Mouse (Mus musculus) CH12.LX (cell line): Measurements from ENCODE around the gene Ren1. TPM values are rescaled to one million over a fixed set of nuclear protein-coding genes. Genes with fewer than 3 reads are reported as not detected.
A peak's percentile ranks its signal among the peaks of the same experiment; 100 is the strongest.

Experiments used
- DNase-seq: peaks from one replicate; pipeline ENCODE4 v3.0.0-alpha.2; 2013; ENCODE audit errors: extremely low read depth
- H3K27ac ChIP-seq: 2 replicates; pipeline ENCODE4 v1.5.1; 2012; ENCODE audit warnings: low read depth, mild to moderate bottlenecking, control low read depth, moderate library complexity; ENCODE audit not compliant: insufficient read depth
- H3K27me3 ChIP-seq: replicated peaks from 2 replicates; pipeline ENCODE3; 2012; ENCODE audit warnings: inconsistent platforms
- H3K36me3 ChIP-seq, 2 experiments: replicated peaks in 1 of 2; 2 replicates each; pipeline versions ENCODE3 to v1.6.1; 2012; ENCODE audit warnings: inconsistent platforms in 1 of 2, low read length in 1 of 2, mild to moderate bottlenecking in 1 of 2, mixed read lengths in 1 of 2, moderate library complexity in 1 of 2; ENCODE audit not compliant: control insufficient read depth in 1 of 2, insufficient read depth in 1 of 2
- H3K4me1 ChIP-seq, 2 experiments: 2 replicates each; pipeline ENCODE4 v1.6.1; 2012; ENCODE audit warnings: inconsistent platforms in 1 of 2, moderate library complexity in 1 of 2; ENCODE audit not compliant: insufficient read depth in 2 of 2, control insufficient read depth in 1 of 2
- H3K4me2 ChIP-seq: 2 replicates; pipeline ENCODE4 v1.6.1; 2012; ENCODE audit warnings: low read depth, mild to moderate bottlenecking, control low read depth; ENCODE audit not compliant: poor library complexity, insufficient read depth, severe bottlenecking
- H3K4me3 ChIP-seq, 3 experiments: fragments of 150-350 bp in 1 of 3; sonication (generic) in 1 of 3; replicated peaks in 1 of 3; 2 replicates each; pipeline versions ENCODE3 to v1.5.1; 2011 to 2012; ENCODE audit warnings: low read depth in 2 of 3, low read length in 2 of 3, mild to moderate bottlenecking in 2 of 3, moderate library complexity in 2 of 3, control low read depth in 1 of 3, improper control_type of control experiment in 1 of 3, inconsistent platforms in 1 of 3, mixed read lengths in 1 of 3; ENCODE audit not compliant: poor library complexity in 1 of 3
- H3K79me2 ChIP-seq: replicated peaks from 2 replicates; pipeline ENCODE4 v1.6.1; 2012; ENCODE audit warnings: mild to moderate bottlenecking, moderate library complexity; ENCODE audit not compliant: control insufficient read depth, poor library complexity, insufficient read depth, severe bottlenecking; ENCODE audit errors: extremely low read depth
- H3K9ac ChIP-seq: 2 replicates; pipeline ENCODE4 v1.6.1; 2012; ENCODE audit warnings: low read depth, mild to moderate bottlenecking, control low read depth, moderate library complexity; ENCODE audit not compliant: insufficient read depth
- H3K9me3 ChIP-seq: replicated peaks from 2 replicates; pipeline ENCODE3; 2012; ENCODE audit warnings: low read length, inconsistent platforms, mixed read lengths
- BHLHE40 ChIP-seq: IDR thresholded peaks from 2 replicates; pipeline ENCODE4 v1.6.1; 2011; ENCODE audit warnings: mild to moderate bottlenecking, low read depth, low read length, improper control_type of control experiment
- CHD2 ChIP-seq: IDR thresholded peaks from 2 replicates; pipeline ENCODE4 v1.6.1; 2011; ENCODE audit warnings: low read length, improper control_type of control experiment
- CTCF ChIP-seq, 2 experiments: IDR thresholded peaks in 1 of 2; conservative IDR thresholded peaks in 1 of 2; 2 replicates each; pipeline ENCODE4 v1.5.1; 2011 to 2012; ENCODE audit warnings: low read depth in 2 of 2, low read length in 2 of 2, improper control_type of control experiment in 1 of 2, inconsistent platforms in 1 of 2, mild to moderate bottlenecking in 1 of 2, moderate library complexity in 1 of 2
- EP300 ChIP-seq: IDR thresholded peaks from 2 replicates; pipeline ENCODE4 v1.6.1; 2011; ENCODE audit warnings: low read length, improper control_type of control experiment
- ETS1 ChIP-seq: conservative IDR thresholded peaks from 2 replicates; pipeline ENCODE4 v1.6.1; 2012; ENCODE audit warnings: low read depth, mild to moderate bottlenecking, inconsistent platforms, low read length, improper control_type of control experiment, moderate library complexity
- GABPA ChIP-seq: IDR thresholded peaks from 2 replicates; pipeline ENCODE4 v1.6.1; 2012; ENCODE audit warnings: low read depth, low read length, improper control_type of control experiment, inconsistent platforms; ENCODE audit not compliant: insufficient replicate concordance
- HCFC1 ChIP-seq: IDR thresholded peaks from 2 replicates; pipeline ENCODE4 v1.6.1; 2012; ENCODE audit warnings: low read depth, mild to moderate bottlenecking, inconsistent platforms, low read length, improper control_type of control experiment
- JUN ChIP-seq: IDR thresholded peaks from 2 replicates; pipeline ENCODE4 v1.6.1; 2011; ENCODE audit warnings: low read depth, mild to moderate bottlenecking, low read length, improper control_type of control experiment, moderate library complexity; ENCODE audit not compliant: insufficient read depth
- JUND ChIP-seq: conservative IDR thresholded peaks from 2 replicates; pipeline ENCODE4 v1.6.1; 2011; ENCODE audit warnings: low read depth, low read length, improper control_type of control experiment
- KAT2A ChIP-seq: IDR thresholded peaks from 2 replicates; pipeline ENCODE4 v1.6.1; 2012; ENCODE audit warnings: low read length, improper control_type of control experiment, inconsistent platforms; ENCODE audit not compliant: insufficient replicate concordance
- MAFK ChIP-seq: IDR thresholded peaks from 2 replicates; pipeline ENCODE4 v1.6.1; 2011; ENCODE audit warnings: low read length, improper control_type of control experiment; ENCODE audit not compliant: insufficient replicate concordance
- MAX ChIP-seq: IDR thresholded peaks from 2 replicates; pipeline ENCODE4 v1.6.1; 2011; ENCODE audit warnings: low read length, improper control_type of control experiment
- MYC ChIP-seq: IDR thresholded peaks from 2 replicates; pipeline ENCODE4 v1.6.1; 2011; ENCODE audit warnings: low read depth, mild to moderate bottlenecking, improper control_type of control experiment, low read length
- NRF1 ChIP-seq: IDR thresholded peaks from 2 replicates; pipeline ENCODE4 v1.6.1; 2014; ENCODE audit warnings: low read depth, mild to moderate bottlenecking, inconsistent platforms, low read length, improper control_type of control experiment, moderate library complexity
- PAX5 ChIP-seq: IDR thresholded peaks from 2 replicates; pipeline ENCODE4 v1.6.1; 2012; ENCODE audit warnings: low read length, inconsistent platforms, mixed read lengths
- POLR2AphosphoS2 ChIP-seq: IDR thresholded peaks from 2 replicates; pipeline ENCODE4 v1.6.1; 2011; ENCODE audit warnings: low read depth, low read length, improper control_type of control experiment
- RAD21 ChIP-seq: IDR thresholded peaks from 2 replicates; pipeline ENCODE4 v1.6.1; 2011; ENCODE audit warnings: low read depth, mild to moderate bottlenecking, low read length, improper control_type of control experiment, moderate library complexity
- SMC3 ChIP-seq: IDR thresholded peaks from 2 replicates; pipeline ENCODE4 v1.6.1; 2011; ENCODE audit warnings: low read depth, low read length, improper control_type of control experiment
- TBP ChIP-seq: conservative IDR thresholded peaks from 2 replicates; pipeline ENCODE4 v1.6.1; 2011; ENCODE audit warnings: low read depth, low read length, improper control_type of control experiment
- TCF12 ChIP-seq: IDR thresholded peaks from 2 replicates; pipeline ENCODE4 v1.6.1; 2014; ENCODE audit warnings: low read depth, mild to moderate bottlenecking, inconsistent platforms, low read length, improper control_type of control experiment
- UBTF ChIP-seq: IDR thresholded peaks from 2 replicates; pipeline ENCODE4 v1.6.1; 2012; ENCODE audit warnings: low read depth, mild to moderate bottlenecking, inconsistent platforms, low read length, improper control_type of control experiment, moderate library complexity
- ZC3H11A ChIP-seq: IDR thresholded peaks from 2 replicates; pipeline ENCODE4 v1.6.1; 2012; ENCODE audit warnings: low read depth, mild to moderate bottlenecking, inconsistent platforms, low read length, improper control_type of control experiment
- ZKSCAN1 ChIP-seq: IDR thresholded peaks from 2 replicates; pipeline ENCODE4 v1.6.1; 2012; ENCODE audit warnings: low read depth, inconsistent platforms, low read length, improper control_type of control experiment, borderline replicate concordance
- ZMIZ1 ChIP-seq: IDR thresholded peaks from 2 replicates; pipeline ENCODE4 v1.6.1; 2012; ENCODE audit warnings: low read depth, mild to moderate bottlenecking, inconsistent platforms, low read length, improper control_type of control experiment
- ZNF384 ChIP-seq: IDR thresholded peaks from 2 replicates; pipeline ENCODE4 v1.6.1; 2012; ENCODE audit warnings: low read depth, low read length, improper control_type of control experiment, inconsistent platforms
- dilution Hi-C: fragments of 300-500 bp; cut with MboI; formaldehyde crosslinking; loops from 2 replicates; pipeline ENCODE4 v1.14.3; 2020; ENCODE audit warnings: low sequenced_read_pairs; ENCODE audit not compliant: extremely low pct_unique_long_range_greater_than_20kb, extremely low pct_ligation_motif_present
- in situ Hi-C: fragments of 300-500 bp; cut with MboI; formaldehyde crosslinking; loops from 3 replicates; pipeline ENCODE4 v1.14.3; 2019; ENCODE audit warnings: low sequenced_read_pairs, low pct_ligation_motif_present, low pct_unique_long_range_greater_than_20kb, mixed read lengths
- polyA plus RNA-seq: library from polyadenylated mRNA; unstranded; fragments of >175 nt; gene quantifications from 2 replicates; pipeline ENCODE4 v1.2.1, GENCODE M21; 2012; ENCODE audit warnings: low read depth; ENCODE audit not compliant: insufficient read length
- total RNA-seq, 2 experiments: library from RNA; depleted of rRNA; stranded (reverse); fragments of 300-350 nt in 1 of 2; fragments of >200 nt in 1 of 2; gene quantifications; 2 replicates each; pipeline ENCODE4 v1.2.3; 2012 to 2014

Ren1 gene
- total and polyA plus RNA-seq, 3 experiments: 0.08 TPM; not detected in 2

DNA sequence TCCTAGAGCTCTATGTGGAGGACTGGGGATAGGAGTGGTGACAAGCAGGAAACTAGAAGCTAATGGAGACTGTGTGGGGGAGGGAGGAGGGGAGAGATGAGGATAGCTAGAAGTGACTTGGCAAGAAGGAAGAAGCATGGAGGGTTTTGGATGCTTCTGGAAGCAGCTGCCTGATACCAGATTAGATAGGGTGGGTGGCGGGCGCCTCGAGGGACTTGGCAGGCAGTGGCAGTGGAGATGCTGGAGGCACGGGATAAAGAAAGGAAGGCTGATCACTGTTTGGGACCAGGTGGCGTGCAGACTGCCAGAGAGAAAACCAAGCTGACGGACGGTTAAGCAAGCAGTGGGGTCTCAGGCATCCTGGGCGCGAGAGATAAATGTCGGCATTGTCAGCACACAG lies 38.4 kb upstream of the Ren1 start:
- dilution Hi-C loops: no loop called here
- Histone ChIP-seq H3K4me2 (no peak overlapping the region), H3K4me3 (no peak overlapping the region)

DNA sequence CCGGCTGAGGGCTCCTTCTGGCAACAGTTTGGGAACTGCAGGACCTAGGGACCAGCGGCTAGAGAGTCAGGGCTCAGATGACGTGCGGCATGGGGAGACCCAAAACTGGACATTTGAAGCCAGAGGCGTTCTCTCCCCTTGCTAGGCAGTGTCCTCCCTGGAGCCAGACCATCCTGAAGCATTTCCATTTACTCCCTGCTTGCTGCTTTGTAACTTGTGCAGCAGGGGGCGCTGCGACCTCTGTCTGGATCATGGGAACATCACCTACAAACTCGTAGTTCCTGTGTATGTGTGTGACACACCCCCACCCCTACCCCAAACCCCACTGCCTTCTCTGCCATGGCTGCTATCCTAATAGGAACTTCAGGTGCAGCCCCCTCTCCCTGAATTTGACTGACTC lies 35.9 kb upstream of the Ren1 start:
- Histone ChIP-seq H3K27ac (no peak overlapping the region), H3K4me3 (no peak overlapping the region), H3K9ac (no peak overlapping the region), H3K79me2 (no peaks in the 10 kb centered on the region), H3K4me1 (no peaks in the 10 kb centered on the region), H3K27me3 (peaks cover 47% of the 10 kb centered on the region), H3K9me3 (peaks cover 10% of the 10 kb centered on the region), H3K36me3 (no peaks in the 10 kb centered on the region), H3K4me2 (no peak overlapping the region)
- TF ChIP-seq ZNF384 (no peak), CTCF (conservative IDR thresholded peaks at IDR 0.05 in 1 of 2, IDR thresholded peaks at IDR 0.05 in 1 of 2; ENCODE audit: low read depth in 2 of 2, low read length in 2 of 2) (peak; percentile 39 to 83), TCF12 (no peak), TBP (no peak), SMC3 (peak; percentile 75), PAX5 (no peak), RAD21 (peak; percentile 60), ETS1 (no peak), CHD2 (no peak), GABPA (no peak), HCFC1 (no peak), ZC3H11A (no peak; the same call in 1 of the 2 replicates)
- in situ Hi-C loops: no loop called here
- dilution Hi-C loops: no loop called here
- peak; percentile 55 for DNase-seq

More for the DNA sequence above, 38.4 kb upstream of the Ren1 start:
- Histone ChIP-seq H3K36me3 (no peaks in the 10 kb centered on the region), H3K79me2 (no peaks in the 10 kb centered on the region), H3K27ac (no peak overlapping the region), H3K9ac (no peak overlapping the region), H3K27me3 (peaks cover 54% of the 10 kb centered on the region), H3K9me3 (no peaks in the 10 kb centered on the region), H3K4me1 (no peaks in the 10 kb centered on the region)
- in situ Hi-C loops: no loop called here
- DNase-seq: no peak
- no peak for TF ChIP-seq ZNF384
- TF ChIP-seq EP300: no peak
- no peak for TF ChIP-seq MAX
- TF ChIP-seq ZMIZ1: no peak
- no peak for TF ChIP-seq JUN
- no peak for TF ChIP-seq UBTF
- TF ChIP-seq PAX5: no peak
- TF ChIP-seq KAT2A: no peak
- no peak for TF ChIP-seq TCF12
- no peak for TF ChIP-seq ZC3H11A
- TF ChIP-seq MYC: no peak
- TF ChIP-seq BHLHE40: no peak
- TF ChIP-seq MAFK: no peak
- no peak for TF ChIP-seq GABPA
- no peak for TF ChIP-seq ZKSCAN1
- no peak for TF ChIP-seq JUND
- TF ChIP-seq NRF1: no peak
- TF ChIP-seq CTCF (conservative IDR thresholded peaks at IDR 0.05 in 1 of 2, IDR thresholded peaks at IDR 0.05 in 1 of 2; ENCODE audit: low read depth in 2 of 2, low read length in 2 of 2): no peak
- no peak for TF ChIP-seq POLR2AphosphoS2
- no peak for TF ChIP-seq ETS1
